Mouse (Mus musculus) bone marrow, adult 2 months (tissue): ENCODE results near the gene Spink8.

Experiments
- CTCF ChIP-seq: fragments of 200-500 bp; IDR thresholded peaks from 2 replicates; pipeline ENCODE4 v1.5.1; 2011; ENCODE audit warnings: low read length, control low read depth; ENCODE audit not compliant: control insufficient read depth, insufficient read depth
- POLR2A ChIP-seq: fragments of 200-500 bp; IDR thresholded peaks from 2 replicates; pipeline ENCODE4 v1.6.1; 2011; ENCODE audit warnings: low read depth, mild to moderate bottlenecking, control low read depth, low read length, borderline replicate concordance; ENCODE audit not compliant: control insufficient read depth

DNA sequence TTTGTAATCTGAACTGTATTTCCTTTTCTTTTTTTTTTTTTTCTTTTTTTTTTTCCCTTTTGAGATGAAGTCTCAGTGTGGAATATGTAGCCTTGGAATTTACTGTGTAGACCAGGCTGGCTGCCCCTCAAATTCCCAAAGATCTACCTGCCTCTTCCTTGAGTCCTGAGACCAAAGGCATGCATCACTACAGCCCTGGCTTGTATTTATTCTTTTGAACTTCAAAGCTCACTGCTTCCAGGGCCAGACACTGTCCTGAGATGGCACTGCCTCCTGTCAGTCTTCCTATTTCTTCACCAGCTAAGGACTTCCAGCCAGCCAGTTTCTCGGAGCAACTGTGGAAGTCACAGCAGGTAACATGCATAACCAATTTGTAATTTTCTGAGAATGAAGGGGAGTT lies at the start of gene Spink8:
- TF ChIP-seq POLR2A (no peak), CTCF (no peak)
